Mouse (Mus musculus) CH12.LX (cell line): ENCODE results near the gene Psmd3. TPM values are rescaled to one million over a fixed set of nuclear protein-coding genes. Genes with fewer than 3 reads are reported as not detected.
"Not testable (repeated sequence)": the region's sequence is repeated elsewhere in the genome, so short reads cannot be mapped to it uniquely, and the experiment has no call there.

Experiments used
- DNase-seq: peaks from one replicate; pipeline ENCODE4 v3.0.0-alpha.2; 2013; ENCODE audit errors: extremely low read depth
- H3K27ac ChIP-seq: 2 replicates; pipeline ENCODE4 v1.5.1; 2012; ENCODE audit warnings: low read depth, mild to moderate bottlenecking, control low read depth, moderate library complexity; ENCODE audit not compliant: insufficient read depth
- H3K27me3 ChIP-seq: replicated peaks from 2 replicates; pipeline ENCODE3; 2012; ENCODE audit warnings: inconsistent platforms
- H3K36me3 ChIP-seq, 2 experiments: replicated peaks in 1 of 2; 2 replicates each; pipeline versions ENCODE3 to v1.6.1; 2012; ENCODE audit warnings: inconsistent platforms in 1 of 2, low read length in 1 of 2, mild to moderate bottlenecking in 1 of 2, mixed read lengths in 1 of 2, moderate library complexity in 1 of 2; ENCODE audit not compliant: control insufficient read depth in 1 of 2, insufficient read depth in 1 of 2
- H3K4me1 ChIP-seq, 2 experiments: 2 replicates each; pipeline ENCODE4 v1.6.1; 2012; ENCODE audit warnings: inconsistent platforms in 1 of 2, moderate library complexity in 1 of 2; ENCODE audit not compliant: insufficient read depth in 2 of 2, control insufficient read depth in 1 of 2
- H3K4me2 ChIP-seq: 2 replicates; pipeline ENCODE4 v1.6.1; 2012; ENCODE audit warnings: low read depth, mild to moderate bottlenecking, control low read depth; ENCODE audit not compliant: poor library complexity, insufficient read depth, severe bottlenecking
- H3K4me3 ChIP-seq, 3 experiments: fragments of 150-350 bp in 1 of 3; sonication (generic) in 1 of 3; replicated peaks in 1 of 3; 2 replicates each; pipeline versions ENCODE3 to v1.5.1; 2011 to 2012; ENCODE audit warnings: low read depth in 2 of 3, low read length in 2 of 3, mild to moderate bottlenecking in 2 of 3, moderate library complexity in 2 of 3, control low read depth in 1 of 3, improper control_type of control experiment in 1 of 3, inconsistent platforms in 1 of 3, mixed read lengths in 1 of 3; ENCODE audit not compliant: poor library complexity in 1 of 3
- H3K79me2 ChIP-seq: replicated peaks from 2 replicates; pipeline ENCODE4 v1.6.1; 2012; ENCODE audit warnings: mild to moderate bottlenecking, moderate library complexity; ENCODE audit not compliant: control insufficient read depth, poor library complexity, insufficient read depth, severe bottlenecking; ENCODE audit errors: extremely low read depth
- H3K9ac ChIP-seq: 2 replicates; pipeline ENCODE4 v1.6.1; 2012; ENCODE audit warnings: low read depth, mild to moderate bottlenecking, control low read depth, moderate library complexity; ENCODE audit not compliant: insufficient read depth
- H3K9me3 ChIP-seq: replicated peaks from 2 replicates; pipeline ENCODE3; 2012; ENCODE audit warnings: low read length, inconsistent platforms, mixed read lengths
- CHD1 ChIP-seq: IDR thresholded peaks from 2 replicates; pipeline ENCODE4 v1.6.1; 2012; ENCODE audit warnings: low read depth, low read length, improper control_type of control experiment, inconsistent platforms
- CTCF ChIP-seq, 2 experiments: IDR thresholded peaks in 1 of 2; conservative IDR thresholded peaks in 1 of 2; 2 replicates each; pipeline ENCODE4 v1.5.1; 2011 to 2012; ENCODE audit warnings: low read depth in 2 of 2, low read length in 2 of 2, improper control_type of control experiment in 1 of 2, inconsistent platforms in 1 of 2, mild to moderate bottlenecking in 1 of 2, moderate library complexity in 1 of 2
- E2F4 ChIP-seq: IDR thresholded peaks from 2 replicates; pipeline ENCODE4 v1.6.1; 2011; ENCODE audit warnings: low read depth, low read length, improper control_type of control experiment; ENCODE audit not compliant: insufficient replicate concordance
- ELF1 ChIP-seq: IDR thresholded peaks from 2 replicates; pipeline ENCODE4 v1.6.1; 2014; ENCODE audit warnings: low read depth, mild to moderate bottlenecking, inconsistent platforms, low read length, improper control_type of control experiment
- EP300 ChIP-seq: IDR thresholded peaks from 2 replicates; pipeline ENCODE4 v1.6.1; 2011; ENCODE audit warnings: low read length, improper control_type of control experiment
- GABPA ChIP-seq: IDR thresholded peaks from 2 replicates; pipeline ENCODE4 v1.6.1; 2012; ENCODE audit warnings: low read depth, low read length, improper control_type of control experiment, inconsistent platforms; ENCODE audit not compliant: insufficient replicate concordance
- HCFC1 ChIP-seq: IDR thresholded peaks from 2 replicates; pipeline ENCODE4 v1.6.1; 2012; ENCODE audit warnings: low read depth, mild to moderate bottlenecking, inconsistent platforms, low read length, improper control_type of control experiment
- MAFK ChIP-seq: IDR thresholded peaks from 2 replicates; pipeline ENCODE4 v1.6.1; 2011; ENCODE audit warnings: low read length, improper control_type of control experiment; ENCODE audit not compliant: insufficient replicate concordance
- MAZ ChIP-seq: IDR thresholded peaks from 2 replicates; pipeline ENCODE4 v1.6.1; 2012; ENCODE audit warnings: low read depth, mild to moderate bottlenecking, inconsistent platforms, low read length, improper control_type of control experiment, moderate library complexity
- MEF2A ChIP-seq: IDR thresholded peaks from 2 replicates; pipeline ENCODE4 v1.6.1; 2014; ENCODE audit warnings: low read depth, mild to moderate bottlenecking, inconsistent platforms, low read length, improper control_type of control experiment, borderline replicate concordance
- MXI1 ChIP-seq: IDR thresholded peaks from 2 replicates; pipeline ENCODE4 v1.6.1; 2011; ENCODE audit warnings: mild to moderate bottlenecking, low read depth, low read length, improper control_type of control experiment
- MYC ChIP-seq: IDR thresholded peaks from 2 replicates; pipeline ENCODE4 v1.6.1; 2011; ENCODE audit warnings: low read depth, mild to moderate bottlenecking, improper control_type of control experiment, low read length
- NELFE ChIP-seq: IDR thresholded peaks from 2 replicates; pipeline ENCODE4 v1.6.1; 2011; ENCODE audit warnings: low read depth, low read length, improper control_type of control experiment
- POLR2A ChIP-seq: IDR thresholded peaks from 2 replicates; pipeline ENCODE4 v1.6.1; 2011; ENCODE audit warnings: low read depth, mild to moderate bottlenecking, improper control_type of control experiment, low read length
- RAD21 ChIP-seq: IDR thresholded peaks from 2 replicates; pipeline ENCODE4 v1.6.1; 2011; ENCODE audit warnings: low read depth, mild to moderate bottlenecking, low read length, improper control_type of control experiment, moderate library complexity
- SMC3 ChIP-seq: IDR thresholded peaks from 2 replicates; pipeline ENCODE4 v1.6.1; 2011; ENCODE audit warnings: low read depth, low read length, improper control_type of control experiment
- ZC3H11A ChIP-seq: IDR thresholded peaks from 2 replicates; pipeline ENCODE4 v1.6.1; 2012; ENCODE audit warnings: low read depth, mild to moderate bottlenecking, inconsistent platforms, low read length, improper control_type of control experiment
- dilution Hi-C: fragments of 300-500 bp; cut with MboI; formaldehyde crosslinking; loops from 2 replicates; pipeline ENCODE4 v1.14.3; 2020; ENCODE audit warnings: low sequenced_read_pairs; ENCODE audit not compliant: extremely low pct_unique_long_range_greater_than_20kb, extremely low pct_ligation_motif_present
- in situ Hi-C: fragments of 300-500 bp; cut with MboI; formaldehyde crosslinking; loops from 3 replicates; pipeline ENCODE4 v1.14.3; 2019; ENCODE audit warnings: low sequenced_read_pairs, low pct_ligation_motif_present, low pct_unique_long_range_greater_than_20kb, mixed read lengths
- polyA plus RNA-seq: library from polyadenylated mRNA; unstranded; fragments of >175 nt; gene quantifications from 2 replicates; pipeline ENCODE4 v1.2.1, GENCODE M21; 2012; ENCODE audit warnings: low read depth; ENCODE audit not compliant: insufficient read length
- total RNA-seq, 2 experiments: library from RNA; depleted of rRNA; stranded (reverse); fragments of 300-350 nt in 1 of 2; fragments of >200 nt in 1 of 2; gene quantifications; 2 replicates each; pipeline ENCODE4 v1.2.3; 2012 to 2014

The Psmd3 gene
- total and polyA plus RNA-seq, 3 experiments = 166 to 354 (median 291) TPM

DNA sequence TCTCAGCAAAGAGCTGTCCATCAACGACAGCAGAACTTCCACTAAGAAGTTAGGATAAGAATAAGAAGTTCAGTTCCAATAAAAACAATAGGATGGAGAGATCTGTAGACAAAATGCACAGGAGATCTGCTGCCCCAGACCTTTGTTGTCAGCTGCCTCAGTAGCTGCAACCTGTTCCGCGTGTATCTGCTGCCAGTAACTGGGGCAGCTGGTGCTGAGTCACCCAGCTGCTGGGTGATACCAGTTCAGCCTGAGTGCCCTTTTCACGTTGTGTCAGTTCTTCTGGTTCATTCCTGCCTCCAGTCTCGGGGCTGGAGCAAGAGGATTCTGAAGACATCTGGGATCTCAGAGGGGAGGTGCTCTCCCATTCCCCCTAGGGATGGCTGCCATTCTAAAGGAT lies 10.5 kb upstream of the Psmd3 start:
- in situ Hi-C loops (loop anchor here (10.0 kb wide), 1 partner anchor 67 kb away; no protein-coding TSS in a partner anchor), dilution Hi-C loops (no loop called here)
- Histone ChIP-seq H3K36me3 (no peaks in the 10 kb centered on the region), H3K79me2 (no peaks in the 10 kb centered on the region), H3K27ac (no peak overlapping the region), H3K4me3 (no peak overlapping the region), H3K9ac (no peak overlapping the region), H3K4me1 (peaks cover 9 to 37% of the 10 kb centered on the region in 2 experiments; a peak in 3 of 4 replicates), H3K9me3 (no peaks in the 10 kb centered on the region), H3K27me3 (peaks cover 46% of the 10 kb centered on the region), H3K4me2 (no peak overlapping the region)
- no peak for DNase-seq
- no peak for TF ChIP-seq MAFK
- TF ChIP-seq ZC3H11A = no peak
- no peak for TF ChIP-seq CHD1
- no peak for TF ChIP-seq MXI1

DNA sequence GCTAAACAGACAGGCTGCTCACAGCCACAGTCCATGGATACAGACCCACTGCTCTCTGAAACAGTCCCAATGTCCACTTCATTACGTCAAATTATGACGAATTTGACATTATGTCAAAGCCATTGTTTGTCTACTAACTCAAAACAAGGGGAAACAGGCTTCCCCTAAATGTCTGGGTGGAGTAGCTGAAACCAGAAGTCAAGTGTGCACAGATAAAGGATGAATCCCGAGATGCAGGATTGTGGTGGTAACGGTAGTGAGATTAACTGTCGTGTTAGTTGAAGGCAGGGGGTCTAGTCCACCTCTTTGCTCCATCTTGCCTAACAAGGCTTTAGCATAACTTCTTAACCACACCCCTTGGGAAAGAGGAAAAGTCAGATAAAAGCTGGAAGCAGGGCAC lies 9.9 kb upstream of the Psmd3 start:
- H3K9me3 ChIP-seq = no peaks in the 10 kb centered on the region
- no peak for DNase-seq
- H3K36me3 ChIP-seq = no peaks in the 10 kb centered on the region
- 0 out of 2 replicates have a peak overlapping the region, but pooled peaks have one; percentile 76 for H3K4me2 ChIP-seq
- H3K79me2 ChIP-seq = no peaks in the 10 kb centered on the region
- H3K27ac ChIP-seq = no peak overlapping the region
- peaks cover 9 to 37% of the 10 kb centered on the region in 2 experiments; a peak in 3 of 4 replicates for H3K4me1 ChIP-seq
- H3K27me3 ChIP-seq = peaks cover 41% of the 10 kb centered on the region
- dilution Hi-C loops = no loop called here
- no peak for TF ChIP-seq MYC
- TF ChIP-seq CHD1 = no peak
- TF ChIP-seq E2F4 = no peak
- TF ChIP-seq ELF1 = no peak
- no peak for TF ChIP-seq MEF2A
- TF ChIP-seq EP300 = no peak
- no peak for TF ChIP-seq MAZ
- no peak for TF ChIP-seq GABPA
- in situ Hi-C loops = loop anchor here (10.0 kb wide), 1 partner anchor 68 kb away; no protein-coding TSS in a partner anchor
- 0 out of 2 replicates have a peak overlapping the region, but pooled peaks have one; percentile 21 for H3K9ac ChIP-seq
- no peak overlapping the region for H3K4me3 ChIP-seq

DNA sequence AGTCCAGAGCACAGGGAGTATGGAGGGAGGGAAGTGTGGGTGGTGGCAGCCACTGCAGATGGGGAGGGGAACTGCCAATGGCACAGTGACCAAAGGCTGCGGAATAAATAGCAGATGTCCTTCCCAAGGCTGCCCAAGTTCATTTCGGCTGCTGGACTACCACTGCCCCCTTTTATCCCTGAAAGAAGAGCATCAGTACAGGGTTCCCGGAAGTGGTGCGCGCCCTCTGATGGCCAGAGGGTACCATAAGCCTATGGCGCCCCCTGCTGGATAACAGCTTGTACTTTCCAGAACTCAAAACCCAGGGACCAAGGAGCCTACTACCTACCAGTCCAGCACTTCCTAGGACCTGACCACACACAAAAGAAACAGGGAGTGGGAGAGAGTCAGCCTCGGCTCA lies 9.2 kb upstream of the Psmd3 start:
- dilution Hi-C loops, H3K79me2 ChIP-seq, H3K36me3 ChIP-seq, H3K27ac ChIP-seq, H3K9me3 ChIP-seq: not testable (repeated sequence)
- in situ Hi-C loops = loop anchor here (10.0 kb wide), 1 partner anchor 68 kb away; no protein-coding TSS in a partner anchor
- Histone ChIP-seq H3K9ac (peak overlapping the region; percentile 21; the same call in 1 of the 2 replicates), H3K4me3 (peak overlapping the region in 2 of 3 experiments; percentile 12 to 18), H3K27me3 (peaks cover 39% of the 10 kb centered on the region), H3K4me2 (peak overlapping the region; percentile 76), H3K4me1 (peaks cover 9 to 37% of the 10 kb centered on the region in 2 experiments; a peak in 3 of 4 replicates)
- TF ChIP-seq CTCF (conservative IDR thresholded peaks at IDR 0.05 in 1 of 2, IDR thresholded peaks at IDR 0.05 in 1 of 2; ENCODE audit: low read depth in 2 of 2, low read length in 2 of 2) = peak; percentile 26 to 73; a peak in 2 of 4 replicates
- TF ChIP-seq POLR2A = peak; percentile 46; the same call in 1 of the 2 replicates
- TF ChIP-seq ELF1 = peak; percentile 87
- peak; percentile 26; the same call in 1 of the 2 replicates for TF ChIP-seq NELFE
- peak; percentile 37 for TF ChIP-seq RAD21
- TF ChIP-seq SMC3 = peak; percentile 29
- peak; percentile 30; the same call in 1 of the 2 replicates for TF ChIP-seq HCFC1
- peak; percentile 71 for DNase-seq
